Mouse (Mus musculus): ENCODE measurements around the gene Lgals2.

DNA sequence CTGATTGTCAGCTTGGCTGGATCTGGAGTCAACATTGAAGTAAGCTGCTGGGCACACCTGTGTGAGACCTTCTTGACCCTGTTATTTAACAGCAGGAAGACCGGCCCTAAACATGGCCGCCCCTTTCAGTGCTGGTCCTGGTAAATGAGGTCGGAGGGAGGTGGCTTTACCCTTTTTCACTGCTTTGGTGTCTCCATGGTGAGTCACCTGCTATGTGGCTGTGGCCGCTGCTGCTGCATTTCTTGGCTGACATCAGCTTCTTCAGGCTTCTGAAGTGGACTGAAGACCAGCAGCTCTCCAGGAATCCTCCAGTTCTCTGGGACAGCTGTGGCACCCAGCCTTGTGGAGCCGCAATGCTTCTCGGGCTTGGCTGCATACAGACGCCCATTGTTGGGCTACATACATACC, 13.5 kb upstream of the Lgals2 start:
- TF ChIP-seq CTCF (IDR thresholded peaks at IDR 0.05; ENCODE audit: insufficient read depth, low read length) (no peak), POLR2A (IDR thresholded peaks at IDR 0.05; ENCODE audit: borderline replicate concordance, extremely low read depth, low read depth, low read length) (no peak)

All from lung, adult 2 months (tissue).